Mouse (Mus musculus) olfactory bulb, adult 2 months (tissue): ENCODE measurements around the gene Galr2.

Source experiments
- CTCF ChIP-seq: fragments of 200-500 bp; IDR thresholded peaks from 2 replicates; pipeline ENCODE4 v1.5.1; 2012; ENCODE audit warnings: low read depth, mild to moderate bottlenecking, low read length, moderate library complexity; ENCODE audit not compliant: insufficient read depth
- POLR2A ChIP-seq: fragments of 200-500 bp; IDR thresholded peaks from 2 replicates; pipeline ENCODE4 v1.6.1; 2012; ENCODE audit warnings: mild to moderate bottlenecking, low read depth, low read length, moderate library complexity; ENCODE audit not compliant: insufficient read depth

DNA sequence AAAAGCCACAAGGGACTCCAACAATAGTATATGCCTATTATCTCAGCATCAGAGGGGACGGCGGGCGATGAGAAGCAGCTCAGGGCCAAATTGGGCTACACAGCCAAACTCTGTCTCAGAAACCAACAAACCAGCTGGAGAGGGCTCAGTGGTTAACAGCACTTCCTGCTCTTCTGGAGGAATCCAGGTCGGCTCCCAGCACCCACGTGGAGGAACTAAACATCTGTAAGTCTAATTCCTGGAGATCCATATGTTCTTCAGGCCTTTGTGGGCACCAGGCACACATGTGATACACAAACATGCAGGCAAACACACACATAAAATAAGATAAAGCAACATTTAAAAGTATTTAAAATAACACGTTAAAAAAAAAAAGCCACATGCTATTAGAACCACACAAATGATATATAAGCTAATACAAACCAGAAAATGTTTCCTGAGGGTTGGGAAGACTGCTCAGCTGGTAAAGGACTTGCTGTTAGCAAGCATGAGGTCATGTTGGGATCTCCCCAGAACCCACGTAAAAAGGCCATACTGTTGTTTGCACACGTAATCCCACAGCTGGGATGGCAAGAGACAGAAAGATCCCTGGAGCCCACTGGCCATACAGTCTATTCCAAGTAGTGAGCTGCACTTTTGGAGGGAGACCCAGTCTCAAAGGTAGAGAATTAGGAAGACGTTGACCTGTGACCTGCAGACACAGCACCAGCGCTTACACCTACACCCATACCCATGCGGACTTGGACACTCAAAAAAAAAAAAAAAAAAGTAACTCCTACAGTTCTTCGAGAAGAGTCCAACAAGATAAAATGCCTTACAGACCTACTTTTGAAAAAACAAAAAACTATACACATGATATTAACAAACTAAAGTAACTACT lies 7.9 kb upstream of the Galr2 start:
- TF ChIP-seq POLR2A: no peak
- no peak for TF ChIP-seq CTCF
